Mouse (Mus musculus) midbrain, embryonic 10.5 days (tissue): ENCODE results near the gene Nmt2. TPM values are rescaled to one million over a fixed set of nuclear protein-coding genes. Genes with fewer than 3 reads are reported as not detected.

Experiments
- DNase-seq: peaks from one replicate; pipeline ENCODE4 v3.0.0-alpha.2; 2017; ENCODE audit warnings: low spot score
- H3K27ac ChIP-seq: fragments of 300-500 bp; sonication (generic); replicated peaks from 2 replicates; pipeline ENCODE4 v1.5.1; 2016; ENCODE audit warnings: mild to moderate bottlenecking
- H3K27me3 ChIP-seq: fragments of 300-500 bp; sonication (generic); 2 replicates; pipeline ENCODE4 v1.6.1; 2016; ENCODE audit warnings: low read depth, mild to moderate bottlenecking; ENCODE audit not compliant: poor library complexity, severe bottlenecking
- H3K36me3 ChIP-seq: fragments of 300-500 bp; sonication (generic); 2 replicates; pipeline ENCODE4 v1.6.1; 2016; ENCODE audit warnings: mild to moderate bottlenecking, moderate library complexity
- H3K4me1 ChIP-seq: fragments of 300-500 bp; sonication (generic); 2 replicates; pipeline ENCODE4 v1.6.1; 2016
- H3K4me3 ChIP-seq: fragments of 300-500 bp; sonication (generic); 2 replicates; pipeline ENCODE4 v1.5.1; 2016; ENCODE audit warnings: mild to moderate bottlenecking, moderate library complexity
- H3K9me3 ChIP-seq: fragments of 300-500 bp; sonication (generic); replicated peaks from 2 replicates; pipeline ENCODE4 v1.6.1; 2016; ENCODE audit warnings: mild to moderate bottlenecking
- whole genome bisulfite sequencing: fragments of 180-500 bp; shearing (Covaris S2); methylation state at CpG from one replicate; pipeline ENCODE4 v1.1.7; 2016; 5-methylcytosine and 5-hydroxymethylcytosine counted together
- polyA plus RNA-seq: library from polyadenylated mRNA; unstranded; fragments of >200 nt; fragmentation: Nextera tagmentation; extraction: Ambion mirVana; gene quantifications from 2 replicates; pipeline ENCODE4 v1.2.1, GENCODE M21; 2016

The Nmt2 gene
- polyA plus RNA-seq, 1 experiment from 2014 or later: 67.1 TPM

GRCm38 (mm10) chr2:3285181-3285530 is 1.1 kb downstream of the Nmt2 start:
- H3K27ac ChIP-seq: peak overlapping the region; percentile 91
- H3K27me3 ChIP-seq: no peaks in the 10 kb centered on the region
- H3K9me3 ChIP-seq: no peaks in the 10 kb centered on the region
- peak overlapping the region; percentile 82 for H3K4me3 ChIP-seq
- peaks cover 21% of the 10 kb centered on the region for H3K4me1 ChIP-seq
- no peaks in the 10 kb centered on the region for H3K36me3 ChIP-seq
- DNase-seq: no peak
- WGBS: 5% methylated on average over 6 of the region's 6 CpGs

- 87% methylated on average over 3 of the region's 3 CpGs for WGBS
- peak overlapping the region; percentile 82 for H3K4me3 ChIP-seq
These were observed 1.7 kb downstream of the Nmt2 start for GRCm38 (mm10) chr2:3285709-3286108.

GRCm38 (mm10) chr2:3286243-3286642 is 2.2 kb downstream of the Nmt2 start:
- H3K4me1 ChIP-seq: peaks cover 21% of the 10 kb centered on the region
- no peaks in the 10 kb centered on the region for H3K27me3 ChIP-seq
- WGBS: 93% methylated on average over 2 of the region's 2 CpGs
- H3K27ac ChIP-seq: no peak overlapping the region
- DNase-seq: no peak
- H3K4me3 ChIP-seq: no peak overlapping the region
- H3K36me3 ChIP-seq: no peaks in the 10 kb centered on the region
- no peaks in the 10 kb centered on the region for H3K9me3 ChIP-seq

More at GRCm38 (mm10) chr2:3285709-3286108, 1.7 kb downstream of the Nmt2 start:
- Histone ChIP-seq H3K27me3 (no peaks in the 10 kb centered on the region), H3K36me3 (no peaks in the 10 kb centered on the region), H3K27ac (no peak overlapping the region), H3K9me3 (no peaks in the 10 kb centered on the region), H3K4me1 (peaks cover 21% of the 10 kb centered on the region)
- no peak for DNase-seq

- H3K9me3 ChIP-seq: no peaks in the 10 kb centered on the region
- H3K4me1 ChIP-seq: peaks cover 10% of the 10 kb centered on the region
- WGBS: 87% methylated on average over 1 of the region's 1 CpGs
- H3K36me3 ChIP-seq: no peaks in the 10 kb centered on the region
- H3K27ac ChIP-seq: no peak overlapping the region
- H3K27me3 ChIP-seq: no peaks in the 10 kb centered on the region
- H3K4me3 ChIP-seq: no peak overlapping the region
- no peak for DNase-seq
These were observed 5.6 kb downstream of the Nmt2 start for GRCm38 (mm10) chr2:3289581-3289980.

- H3K4me1 ChIP-seq: no peaks in the 10 kb centered on the region
- H3K27ac ChIP-seq: no peak overlapping the region
- H3K9me3 ChIP-seq: no peaks in the 10 kb centered on the region
- 77% methylated on average over 1 of the region's 1 CpGs for WGBS
- no peak for DNase-seq
- no peaks in the 10 kb centered on the region for H3K36me3 ChIP-seq
- no peak overlapping the region for H3K4me3 ChIP-seq
- H3K27me3 ChIP-seq: no peaks in the 10 kb centered on the region
These were observed 8.2 kb downstream of the Nmt2 start for GRCm38 (mm10) chr2:3292170-3292569.

GRCm38 (mm10) chr2:3295826-3296225 is 11.8 kb downstream of the Nmt2 start:
- H3K9me3 ChIP-seq: no peaks in the 10 kb centered on the region
- 90% methylated on average over 7 of the region's 7 CpGs for WGBS
- no peaks in the 10 kb centered on the region for H3K4me1 ChIP-seq
- H3K4me3 ChIP-seq: no peak overlapping the region
- no peaks in the 10 kb centered on the region for H3K27me3 ChIP-seq
- no peak for DNase-seq
- no peaks in the 10 kb centered on the region for H3K36me3 ChIP-seq
- no peak overlapping the region for H3K27ac ChIP-seq

- no peak overlapping the region for H3K4me3 ChIP-seq
- H3K36me3 ChIP-seq: peaks cover 33% of the 10 kb centered on the region
- no peak for DNase-seq
- no peaks in the 10 kb centered on the region for H3K9me3 ChIP-seq
- no peak overlapping the region for H3K27ac ChIP-seq
- H3K4me1 ChIP-seq: no peaks in the 10 kb centered on the region
- 95% methylated on average over 3 of the region's 3 CpGs for WGBS
- no peaks in the 10 kb centered on the region for H3K27me3 ChIP-seq
These were observed 21.5 kb downstream of the Nmt2 start for GRCm38 (mm10) chr2:3305426-3306025.

- H3K27ac ChIP-seq: no peak overlapping the region
- H3K36me3 ChIP-seq: peaks cover 76% of the 10 kb centered on the region
- H3K4me1 ChIP-seq: no peaks in the 10 kb centered on the region
- WGBS: 96% methylated on average over 2 of the region's 2 CpGs
- no peaks in the 10 kb centered on the region for H3K9me3 ChIP-seq
- no peak for DNase-seq
- no peaks in the 10 kb centered on the region for H3K27me3 ChIP-seq
- H3K4me3 ChIP-seq: no peak overlapping the region
These were observed 39.1 kb downstream of the Nmt2 start for GRCm38 (mm10) chr2:3323132-3323531.

GRCm38 (mm10) chr2:3324381-3325130 is 40.5 kb downstream of the Nmt2 start:
- H3K27me3 ChIP-seq: no peaks in the 10 kb centered on the region
- no peak for DNase-seq
- 94% methylated on average over 7 of the region's 7 CpGs for WGBS
- no peak overlapping the region for H3K27ac ChIP-seq
- H3K4me3 ChIP-seq: no peak overlapping the region
- H3K9me3 ChIP-seq: no peaks in the 10 kb centered on the region
- H3K4me1 ChIP-seq: no peaks in the 10 kb centered on the region
- peaks cover 76% of the 10 kb centered on the region for H3K36me3 ChIP-seq

- WGBS: 91% methylated on average over 1 of the region's 1 CpGs
- Histone ChIP-seq H3K27ac (no peak overlapping the region), H3K4me1 (peaks cover 10% of the 10 kb centered on the region), H3K36me3 (peaks cover 77% of the 10 kb centered on the region), H3K9me3 (no peaks in the 10 kb centered on the region), H3K27me3 (no peaks in the 10 kb centered on the region), H3K4me3 (no peak overlapping the region)
- DNase-seq: no peak
These were observed 42.5 kb downstream of the Nmt2 start for GRCm38 (mm10) chr2:3326547-3326946.

GRCm38 (mm10) chr2:3327351-3327750 is 43.3 kb downstream of the Nmt2 start:
- DNase-seq: peak; percentile 28
- Histone ChIP-seq H3K4me3 (no peak overlapping the region), H3K36me3 (peaks cover 71% of the 10 kb centered on the region), H3K27me3 (no peaks in the 10 kb centered on the region), H3K9me3 (no peaks in the 10 kb centered on the region), H3K27ac (no peak overlapping the region), H3K4me1 (peaks cover 12% of the 10 kb centered on the region)
- WGBS: 57% methylated on average over 1 of the region's 1 CpGs

- H3K4me3 ChIP-seq: peak overlapping the region; percentile 78
- DNase-seq: no peak
- no peaks in the 10 kb centered on the region for H3K9me3 ChIP-seq
- peaks cover 9% of the 10 kb centered on the region for H3K27me3 ChIP-seq
- H3K36me3 ChIP-seq: peaks cover 34% of the 10 kb centered on the region
- 86% methylated on average over 5 of the region's 5 CpGs for WGBS
- no peak overlapping the region for H3K27ac ChIP-seq
- H3K4me1 ChIP-seq: peaks cover 21% of the 10 kb centered on the region
These were observed 47.2 kb downstream of the Nmt2 start for GRCm38 (mm10) chr2:3331071-3331703.

- Histone ChIP-seq H3K27me3 (peaks cover 17% of the 10 kb centered on the region), H3K4me3 (peak overlapping the region; percentile 78), H3K27ac (peak overlapping the region; percentile 91), H3K36me3 (peaks cover 30% of the 10 kb centered on the region), H3K4me1 (peaks cover 23% of the 10 kb centered on the region), H3K9me3 (no peaks in the 10 kb centered on the region)
- no peak for DNase-seq
- WGBS: 4% methylated on average over 21 of the region's 21 CpGs
These were observed 48.0 kb downstream of the Nmt2 start for GRCm38 (mm10) chr2:3332056-3332455.
